Mouse (Mus musculus) thymus, postnatal 25 days (tissue): ENCODE results near the gene Olfr1180.
"Not testable (repeated sequence)": the region's sequence is repeated elsewhere in the genome, so short reads cannot be mapped to it uniquely, and the experiment has no call there.

Source experiments
- DNase-seq: peaks from one replicate; pipeline ENCODE4 v3.0.0; 2022

Olfr1180 gene

DNA sequence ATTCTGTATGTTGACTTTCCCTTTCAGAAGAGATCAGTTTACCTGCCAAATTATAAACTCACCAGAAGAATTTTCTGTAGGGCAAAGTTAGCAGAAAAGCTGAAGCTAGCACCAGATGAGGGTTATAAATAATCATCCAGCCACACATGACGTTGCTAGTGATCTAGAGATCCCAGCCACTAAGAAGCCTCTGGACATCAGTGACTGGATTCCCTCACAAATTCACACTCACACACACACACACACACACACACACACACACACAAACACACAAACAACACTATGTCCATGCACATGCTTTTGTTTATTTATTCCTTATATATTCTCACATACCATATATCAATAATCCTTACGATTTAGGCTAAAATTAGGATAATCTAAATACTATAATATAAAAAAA, at the start of gene Olfr1180:
TSS of gene Olfr1180 (minus strand) at position 101 of the 400 bp plus-strand sequence.
- DNase-seq, result no peak

DNA sequence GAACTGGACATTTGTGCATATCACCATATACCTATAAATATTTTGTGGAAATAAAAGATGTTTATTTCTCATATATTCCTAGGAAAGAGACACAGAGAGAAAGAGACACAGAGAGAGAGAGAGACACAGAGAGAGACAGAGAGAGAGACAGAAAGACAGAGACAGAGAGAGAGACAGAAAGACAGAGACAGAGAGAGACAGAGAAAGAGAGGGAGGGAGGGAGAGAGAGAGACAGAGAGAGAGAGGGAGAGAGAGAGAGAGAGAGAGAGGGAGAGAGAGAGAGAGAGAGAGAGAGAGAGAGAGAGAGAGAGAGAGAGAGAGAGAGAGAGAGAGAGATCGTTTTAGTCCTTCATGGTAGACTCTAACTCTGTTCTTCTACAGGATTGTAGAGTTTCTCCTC, 35.6 kb upstream of the Olfr1180 start, which contains the start of gene Olfr1183:
TSS of gene Olfr1183 (plus strand) at position 301 of the 400 bp plus-strand sequence.
- not testable (repeated sequence) for DNase-seq

DNA sequence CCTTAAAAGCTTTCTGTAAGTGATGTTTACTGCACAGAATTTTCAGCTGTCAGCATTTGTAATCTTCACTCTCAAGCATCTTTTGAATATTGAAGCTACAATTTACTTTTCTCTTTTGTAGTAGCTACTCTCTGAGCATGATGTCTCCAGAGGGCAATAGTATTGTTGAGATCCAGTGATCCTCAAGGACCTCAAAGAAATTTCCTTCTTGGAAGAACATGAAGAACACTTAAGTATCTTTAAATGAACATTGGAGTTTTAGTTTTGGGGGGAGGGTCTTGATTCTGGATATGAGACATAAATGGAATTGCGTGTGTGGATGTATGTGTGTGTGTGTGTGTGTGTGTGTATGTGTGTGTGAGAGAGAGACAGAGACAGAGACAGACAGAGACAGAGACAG, 30.1 kb upstream of the Olfr1180 start, which contains the start of gene Gm13757:
TSS of gene Gm13757 (minus strand) at position 101 of the 400 bp plus-strand sequence.
- no peak for DNase-seq

DNA sequence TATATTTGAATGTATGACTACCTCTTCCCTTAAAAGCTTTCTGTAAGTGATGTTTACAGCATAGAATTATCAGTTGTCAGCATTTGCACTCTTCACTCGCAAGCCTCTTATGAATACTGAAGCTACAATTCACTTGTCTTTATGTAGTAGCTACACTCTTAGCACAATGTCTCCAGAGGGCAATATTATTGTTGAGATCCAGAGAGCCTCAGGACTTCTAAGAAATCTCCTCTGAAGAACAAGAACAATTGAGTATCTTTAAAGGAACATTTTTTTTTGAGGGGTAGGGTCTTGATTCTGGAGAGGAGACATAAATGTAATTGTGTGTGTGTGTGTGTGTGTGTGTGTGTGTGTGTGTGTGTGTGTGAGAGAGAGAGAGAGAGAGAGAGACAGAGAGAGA, 7.1 kb upstream of the Olfr1180 start, which contains the start of gene Olfr1181:
TSS of gene Olfr1181 (minus strand) at position 101 of the 400 bp plus-strand sequence.
- no peak for DNase-seq

DNA sequence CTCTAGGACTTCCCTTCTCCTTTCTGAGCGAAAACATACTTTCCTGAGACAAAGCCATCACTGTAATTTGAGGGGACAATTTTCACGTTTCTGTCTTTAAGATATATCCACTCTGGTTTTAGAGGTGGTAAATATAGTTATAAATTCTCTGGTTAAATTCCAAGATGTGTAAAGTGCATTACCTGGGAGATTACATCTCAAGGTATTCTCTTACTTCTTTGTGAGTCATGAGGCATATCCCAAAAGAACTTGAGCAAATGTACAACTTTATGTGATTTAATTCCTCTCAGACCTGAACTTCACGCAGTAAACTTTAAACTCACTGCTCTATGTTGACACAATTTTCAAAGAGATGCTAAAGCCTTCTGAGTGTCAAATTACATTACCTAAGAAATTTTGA, 12.6 kb downstream of the Olfr1180 start, which contains the start of gene Olfr1179:
TSS of gene Olfr1179 (minus strand) at position 101 of the 400 bp plus-strand sequence.
- DNase-seq, result no peak

DNA sequence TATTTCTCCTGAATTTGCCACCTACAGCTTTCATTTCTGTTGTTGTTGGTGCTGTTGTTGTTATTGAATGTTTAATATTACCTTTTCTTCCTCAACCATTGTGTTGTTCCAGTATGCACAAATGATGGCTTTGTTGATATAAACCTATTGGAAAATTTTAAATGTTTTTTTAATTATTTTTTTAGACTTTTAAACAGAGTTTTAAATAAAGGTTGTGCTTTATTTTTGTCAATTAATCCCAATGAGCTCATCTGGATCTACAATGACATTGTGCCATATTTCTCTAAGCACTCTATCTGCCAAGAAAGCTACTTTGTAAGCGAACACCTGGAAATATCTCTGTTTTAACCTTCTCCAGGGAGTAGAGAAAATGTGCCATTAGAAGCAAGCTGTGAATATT, 32.2 kb downstream of the Olfr1180 start, which contains the start of gene Olfr1178:
TSS of gene Olfr1178 (plus strand) at position 301 of the 400 bp plus-strand sequence.
- DNase-seq, result no peak
